Mouse (Mus musculus): Measurements from ENCODE around the gene Ralgps1.

The Ralgps1 gene

DNA sequence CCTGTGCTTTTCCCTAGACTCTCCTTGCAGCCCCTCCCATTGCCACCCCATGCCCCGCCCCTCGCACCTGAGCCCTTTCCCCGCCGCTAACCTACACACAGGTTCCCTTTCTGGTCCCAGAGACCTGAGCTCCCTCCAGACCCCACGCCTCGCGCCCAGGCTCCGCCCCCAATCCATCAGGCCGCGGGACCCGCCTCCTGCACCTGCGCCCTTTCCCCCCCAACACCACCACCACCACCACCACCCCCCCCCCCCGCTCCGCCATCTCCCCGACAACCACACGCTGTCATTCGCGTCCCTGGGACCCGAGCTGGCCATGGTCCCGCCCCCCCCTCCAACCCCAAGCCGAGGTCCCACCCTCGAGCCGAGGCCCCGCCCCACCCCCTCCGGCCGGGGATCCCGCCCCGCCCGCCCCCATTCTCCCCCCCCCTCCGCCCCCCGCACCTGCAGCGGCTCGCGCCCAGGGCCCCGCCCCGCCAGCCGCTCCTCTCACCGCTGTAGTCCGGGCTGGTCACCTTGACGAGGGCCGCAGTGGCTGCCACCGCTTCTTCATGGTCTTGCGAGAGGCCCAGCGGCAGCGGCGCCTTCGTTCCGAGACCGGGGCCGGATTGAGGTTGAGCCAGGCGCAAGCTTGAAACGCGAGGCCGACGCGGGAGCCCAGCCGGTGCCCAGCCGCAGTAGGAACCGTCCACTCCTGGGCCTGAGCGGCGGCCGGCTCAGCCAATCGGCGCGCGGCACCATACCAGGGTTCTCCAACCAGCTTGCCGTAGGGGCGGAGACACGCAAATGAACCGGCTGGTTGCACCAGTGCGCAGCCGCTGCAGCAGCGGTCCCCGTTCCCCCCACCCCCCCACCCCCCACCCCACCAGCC lies at the start of gene Ralgps1:
Gene Ralgps1 (minus strand): TSS at position 710 of the 871 bp plus-strand sequence.
- in situ Hi-C loops (cut with MboI, MseI) = no loop called here

- in situ Hi-C loops (cut with MboI, MseI) = no loop called here
Measured at GRCm38 (mm10) chr2:33417454-33417853, 46.2 kb upstream of the Ralgps1 start.

- in situ Hi-C loops (cut with MboI, MseI) = no loop called here
Measured at GRCm38 (mm10) chr2:33414019-33414418, 42.7 kb upstream of the Ralgps1 start.

GRCm38 (mm10) chr2:33412111-33412510 lies 40.8 kb upstream of the Ralgps1 start:
- in situ Hi-C loops (cut with MboI, MseI) = no loop called here

DNA sequence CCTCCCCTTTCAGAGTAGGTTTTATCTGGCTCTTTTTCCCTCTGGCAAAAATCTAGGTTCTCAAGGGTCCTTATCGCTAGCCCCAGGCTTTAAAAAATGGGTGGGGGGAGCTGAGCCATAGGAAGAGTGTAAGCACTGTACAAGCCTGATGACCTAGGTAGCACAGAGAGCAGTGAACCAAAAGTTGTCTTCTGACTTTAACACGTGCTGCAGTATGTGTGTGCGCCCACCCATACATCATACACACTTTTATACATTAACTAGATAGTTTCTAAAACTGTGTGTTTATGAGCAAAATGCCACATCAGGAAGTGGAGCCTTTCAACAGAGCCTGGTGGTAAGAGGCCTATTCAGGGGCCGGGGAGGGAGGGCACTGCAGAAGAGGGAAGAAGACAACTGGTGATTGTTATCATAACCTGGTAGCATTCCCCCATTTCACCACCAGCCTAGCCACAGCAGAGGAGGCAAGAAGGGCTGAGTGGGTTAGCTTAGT lies 32.3 kb upstream of the Ralgps1 start:
- in situ Hi-C loops (cut with MboI, MseI) = no loop called here

GRCm38 (mm10) chr2:33402638-33403037 lies 31.4 kb upstream of the Ralgps1 start:
- in situ Hi-C loops (cut with MboI, MseI) = no loop called here

DNA sequence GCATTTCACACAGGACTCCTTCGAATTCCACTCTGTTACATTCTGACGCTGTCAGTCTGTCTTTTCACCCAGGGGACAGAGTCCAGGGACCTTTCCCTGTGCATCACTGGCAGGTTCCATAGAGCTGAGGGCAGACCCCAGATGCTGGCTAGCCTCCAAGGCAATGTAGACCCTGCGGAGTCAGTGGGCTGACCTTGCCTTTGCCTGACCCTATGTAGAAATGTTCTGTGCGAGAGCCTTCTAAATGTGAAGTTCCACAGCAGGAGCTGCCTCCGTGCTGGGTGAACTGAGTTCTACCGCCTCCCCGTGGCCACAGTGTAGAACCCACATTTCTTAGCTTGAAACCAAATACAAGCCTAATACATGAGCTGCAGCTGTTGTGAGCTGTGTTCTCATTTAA lies 30.9 kb upstream of the Ralgps1 start:
- in situ Hi-C loops (cut with MboI, MseI) = no loop called here

GRCm38 (mm10) chr2:33401217-33401616 lies 29.9 kb upstream of the Ralgps1 start:
- in situ Hi-C loops (cut with MboI, MseI) = no loop called here

- in situ Hi-C loops (cut with MboI, MseI) = no loop called here
Measured at GRCm38 (mm10) chr2:33400541-33400940, 29.3 kb upstream of the Ralgps1 start.

- in situ Hi-C loops (cut with MboI, MseI) = no loop called here
Measured at GRCm38 (mm10) chr2:33399091-33399490, 27.8 kb upstream of the Ralgps1 start.

- in situ Hi-C loops (cut with MboI, MseI) = no loop called here
Measured at GRCm38 (mm10) chr2:33397036-33397435, 25.8 kb upstream of the Ralgps1 start.

GRCm38 (mm10) chr2:33395053-33395452 lies 23.8 kb upstream of the Ralgps1 start:
- in situ Hi-C loops (cut with MboI, MseI) = no loop called here

DNA sequence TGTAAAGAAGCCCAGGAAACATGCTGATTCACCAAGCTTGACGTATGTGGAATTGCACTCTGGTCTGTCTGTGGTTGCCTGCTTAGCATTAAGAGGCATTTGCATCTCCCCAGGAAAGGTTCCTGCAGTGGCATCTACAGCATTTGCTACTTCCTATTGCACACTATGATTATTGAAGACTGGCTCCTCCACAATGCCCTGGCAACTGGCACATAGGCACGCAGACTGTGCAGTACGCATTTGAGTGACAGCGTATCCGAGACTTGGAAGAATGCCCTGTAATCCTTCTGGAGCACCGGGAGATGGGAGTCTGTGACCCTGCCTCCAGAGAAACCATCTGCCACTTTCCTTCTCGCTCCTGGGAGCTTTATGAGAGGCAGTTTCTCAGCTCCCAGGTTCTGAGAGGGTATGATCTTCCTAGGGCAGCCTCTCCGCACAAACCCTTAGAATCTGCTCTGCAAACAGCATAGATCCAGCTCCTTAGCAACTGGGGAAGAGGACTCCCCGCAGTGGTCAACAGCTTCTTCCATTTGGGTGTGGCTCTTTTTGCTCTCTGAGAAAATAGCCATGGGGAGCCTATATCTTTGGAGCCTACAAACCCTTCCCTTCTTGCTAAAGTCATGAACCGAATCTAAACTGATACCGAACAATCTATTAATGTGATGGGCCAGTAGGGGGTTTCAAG lies 22.8 kb upstream of the Ralgps1 start:
- in situ Hi-C loops (cut with MboI, MseI) = no loop called here

DNA sequence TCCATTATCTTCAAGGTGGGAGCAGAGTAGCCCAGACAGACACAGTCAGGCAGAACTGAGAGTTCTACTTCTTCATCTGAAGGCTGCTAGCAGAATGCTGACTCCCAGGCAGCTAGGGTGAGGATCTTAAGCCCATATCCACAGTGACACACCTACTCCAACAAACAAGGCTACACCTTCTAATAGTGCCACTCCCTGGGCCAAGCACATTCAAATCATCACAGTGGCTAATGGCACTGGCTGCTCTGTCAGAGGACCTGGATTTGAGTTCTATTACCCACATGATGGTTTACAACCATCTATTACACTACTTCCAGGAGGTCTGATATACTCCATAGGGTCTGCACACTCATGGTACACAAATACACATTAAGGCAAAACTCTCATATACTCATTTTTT lies 21.7 kb upstream of the Ralgps1 start:
- in situ Hi-C loops (cut with MboI, MseI) = no loop called here

DNA sequence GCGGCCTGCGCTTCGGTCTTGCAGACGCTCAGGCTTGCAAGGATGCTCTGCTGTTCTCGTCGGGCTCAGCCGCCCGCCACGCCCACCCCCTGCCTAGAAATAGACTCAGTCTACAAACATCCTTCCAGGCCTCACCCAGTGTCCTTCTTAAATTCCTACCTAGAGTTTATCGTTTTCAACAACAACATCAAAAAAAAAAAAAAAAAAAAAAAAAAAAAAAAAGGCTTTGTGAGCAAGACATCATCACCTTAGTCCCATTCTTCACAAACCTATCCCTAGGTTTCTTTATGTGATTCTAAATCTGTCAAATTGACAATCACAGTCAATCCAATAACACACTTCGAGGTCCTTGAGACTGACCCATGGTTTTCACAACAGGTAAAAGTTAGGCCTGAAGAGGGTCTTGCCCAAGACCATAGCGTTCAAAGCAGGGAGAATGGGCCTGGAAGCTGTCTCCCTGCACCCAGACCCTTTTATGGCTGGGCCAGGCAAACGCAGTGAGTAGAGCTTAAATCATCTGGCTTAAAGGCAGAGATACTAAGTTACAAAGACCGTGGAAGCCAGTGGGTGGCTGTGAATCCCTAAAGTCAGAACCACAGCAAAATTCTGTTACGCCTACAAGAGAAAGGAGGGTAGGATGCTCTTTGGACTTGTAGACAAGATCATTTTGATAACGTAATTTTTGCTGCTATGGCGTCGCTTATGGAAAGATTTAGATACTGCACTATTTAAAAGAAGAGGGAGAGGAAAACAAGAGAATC lies 542 bp upstream of the Ralgps1 start:
- in situ Hi-C loops (cut with MboI, MseI) = no loop called here

GRCm38 (mm10) chr2:33370276-33370776 lies 960 bp downstream of the Ralgps1 start:
- in situ Hi-C loops (cut with MboI, MseI) = no loop called here

GRCm38 (mm10) chr2:33369453-33369852 lies 1.8 kb downstream of the Ralgps1 start:
- in situ Hi-C loops (cut with MboI, MseI) = no loop called here

DNA sequence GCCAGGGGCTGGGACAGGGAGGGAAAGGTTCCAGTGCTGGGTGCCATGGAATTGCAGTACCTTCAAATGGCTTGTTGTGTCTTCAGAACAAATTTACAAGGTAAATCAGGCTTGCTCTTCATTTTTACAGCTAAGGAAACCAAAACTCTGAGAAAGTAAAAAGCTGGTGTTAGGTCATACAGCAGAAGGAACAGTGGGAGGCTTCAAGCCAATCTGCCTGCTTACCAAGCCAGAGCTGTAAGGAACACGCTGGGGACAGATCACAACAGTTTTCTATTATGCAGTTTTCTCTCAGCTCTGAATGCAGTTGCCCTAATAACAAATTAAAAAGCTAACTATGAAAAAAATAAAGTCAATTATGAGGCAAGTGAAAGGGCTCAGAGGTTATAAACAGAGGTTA lies 2.8 kb downstream of the Ralgps1 start:
- in situ Hi-C loops (cut with MboI, MseI) = no loop called here

DNA sequence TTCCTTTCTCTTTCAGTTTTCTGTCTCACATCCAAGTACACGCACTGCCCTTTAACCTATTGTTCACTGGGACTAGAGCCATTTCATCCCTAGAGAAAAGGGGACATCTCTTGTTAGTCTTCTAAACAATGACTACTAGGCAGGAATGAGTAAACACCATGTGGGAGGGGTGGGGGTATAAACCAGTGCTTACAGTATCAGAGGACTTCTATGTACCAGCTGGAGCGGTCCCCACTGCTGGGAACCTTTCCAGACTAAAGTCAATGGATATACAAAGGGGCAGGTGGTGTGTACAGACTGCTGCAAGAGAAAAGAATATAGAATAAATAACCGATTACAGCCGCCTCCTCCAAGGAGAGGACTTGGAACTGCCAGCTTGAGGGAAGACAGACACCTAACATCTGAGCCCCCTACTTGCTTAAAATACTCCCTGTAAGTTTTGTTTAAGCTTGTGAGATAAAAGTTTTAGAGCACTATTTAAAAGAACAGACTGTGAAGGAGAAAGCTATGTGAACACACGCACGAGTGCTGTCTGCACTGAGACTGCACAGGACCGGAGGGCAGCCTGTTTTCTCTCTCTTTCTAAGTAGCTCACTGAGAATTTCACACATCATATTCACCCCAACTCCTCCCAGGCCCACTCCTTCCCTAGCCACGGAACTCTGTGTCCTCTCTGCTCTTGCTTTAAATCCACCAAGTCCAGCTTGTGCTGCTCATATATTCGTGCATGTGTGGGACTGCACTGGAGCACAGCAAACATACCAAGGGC lies 5.4 kb downstream of the Ralgps1 start:
- in situ Hi-C loops (cut with MboI, MseI) = no loop called here

DNA sequence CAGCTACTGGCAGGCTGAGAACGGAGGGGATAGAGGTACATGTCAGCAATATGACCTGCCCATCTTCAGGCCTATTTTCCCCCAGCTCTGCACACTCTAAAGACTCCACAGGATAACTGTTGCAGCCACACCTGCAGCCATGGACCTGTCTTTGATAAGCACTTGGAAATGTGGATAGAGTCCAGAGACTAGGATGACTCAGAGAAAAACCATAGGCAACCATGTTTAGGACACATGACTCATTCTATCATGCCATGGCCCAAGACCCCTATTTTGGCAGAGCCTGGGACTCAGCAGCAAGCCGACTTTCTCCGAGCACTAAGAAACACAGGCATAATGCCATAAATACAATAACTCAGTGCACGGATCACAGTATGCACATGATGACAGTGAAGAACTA lies 6.6 kb downstream of the Ralgps1 start:
- in situ Hi-C loops (cut with MboI, MseI) = no loop called here

DNA sequence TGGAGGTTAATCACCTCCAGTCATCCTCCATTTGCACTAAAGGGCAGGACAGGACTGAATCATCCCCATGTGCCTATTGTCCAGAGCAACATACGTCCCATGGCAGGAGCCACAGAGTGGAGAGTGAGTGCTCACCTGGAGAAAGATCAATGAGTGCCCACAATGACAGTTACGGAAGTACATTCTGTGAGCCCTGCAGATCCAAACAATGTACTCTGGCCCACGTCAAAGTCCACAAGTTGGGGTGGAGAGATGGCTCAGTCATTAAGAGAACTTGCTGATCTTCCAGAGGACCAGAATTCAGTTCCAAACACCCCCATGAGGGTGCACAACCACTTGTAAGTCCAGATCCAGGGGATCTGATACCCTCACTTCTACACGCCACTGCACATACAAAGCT lies 7.4 kb downstream of the Ralgps1 start:
- in situ Hi-C loops (cut with MboI, MseI) = no loop called here

Data from T-helper 2 cell (primary cell).